Mouse (Mus musculus) heart, adult 2 months (tissue): ENCODE measurements around the gene Ank3.

Experiments used
- CTCF ChIP-seq: fragments of 200-600 bp; IDR thresholded peaks from 2 replicates; pipeline ENCODE4 v1.8.1; 2022; ENCODE audit warnings: antibody characterized with exemption, mild to moderate bottlenecking, moderate library complexity
- POLR2A ChIP-seq: fragments of 200-500 bp; IDR thresholded peaks from 2 replicates; pipeline ENCODE4 v1.6.1; 2011; ENCODE audit warnings: mild to moderate bottlenecking, low read depth, low read length, control low read depth; ENCODE audit not compliant: insufficient read depth

GRCm38 (mm10) chr10:69962976-69963375 lies 564.4 kb downstream of the Ank3 start:
- TF ChIP-seq POLR2A (no peak), CTCF (no peak)
